Mouse (Mus musculus): ENCODE results near the gene Cacnb4. TPM values are rescaled to one million over a fixed set of nuclear protein-coding genes. Genes with fewer than 3 reads are reported as not detected.

Cacnb4 gene
- total and polyA plus RNA-seq, 3 experiments = not detected

- H3K4me1 ChIP-seq (ENCODE audit: control insufficient read depth in 1 of 2, insufficient read depth in 2 of 2, low read length in 2 of 2) = 0 out of 4 replicates have a peak, but pooled peaks cover 0 to 4% of the 10 kb centered on the region in 2 experiments
- no peaks in the 10 kb centered on the region for H3K79me2 ChIP-seq (ENCODE audit: control insufficient read depth, insufficient read depth, low read length, poor library complexity)
- 0 out of 4 replicates have a peak overlapping the region, but pooled peaks of 1 of the 2 experiments have one; percentile 12 for H3K4me3 ChIP-seq (ENCODE audit: control insufficient read depth in 1 of 2, insufficient read depth in 1 of 2, low read depth in 2 of 2, low read length in 2 of 2)
- peak; percentile 84 for DNase-seq (ENCODE audit: low read depth, low spot score)
- TF ChIP-seq SMC3 (IDR thresholded peaks at IDR 0.05; ENCODE audit: low read depth, low read length) (peak; percentile 88), RAD21 (IDR thresholded peaks at IDR 0.05; ENCODE audit: low read depth, low read length) (peak; percentile 77), ELF1 (IDR thresholded peaks at IDR 0.05; ENCODE audit: low read depth, low read length) (0 out of 2 replicates have a peak, but pooled peaks have one; percentile 26), EP300 (IDR thresholded peaks at IDR 0.05; ENCODE audit: low read depth in 1 of 2, low read length in 2 of 2) (no peak), MXI1 (IDR thresholded peaks at IDR 0.05; ENCODE audit: low read depth, low read length) (no peak), KAT2A (conservative IDR thresholded peaks at IDR 0.05; ENCODE audit: low read depth, low read length) (no peak), SIN3A (IDR thresholded peaks at IDR 0.05; ENCODE audit: low read length) (peak; percentile 34; the same call in 1 of the 2 replicates), ZC3H11A (IDR thresholded peaks at IDR 0.05; ENCODE audit: low read depth, low read length) (peak; percentile 77), CTCF (IDR thresholded peaks at IDR 0.05 in 2 of 3, conservative IDR thresholded peaks at IDR 0.05 in 1 of 3; ENCODE audit: control insufficient read depth in 1 of 3, insufficient read depth in 1 of 3, low read depth in 2 of 3, low read length in 3 of 3, poor library complexity in 1 of 3, severe bottlenecking in 1 of 3) (peak; percentile 54 to 87 (median 77)), ZKSCAN1 (IDR thresholded peaks at IDR 0.05; ENCODE audit: low read depth, low read length) (no peak)
- H3K9ac ChIP-seq (ENCODE audit: control insufficient read depth, low read depth, low read length, poor library complexity, severe bottlenecking) = peak overlapping the region; percentile 33; the same call in 1 of the 2 replicates
- no peaks in the 10 kb centered on the region for H3K9me3 ChIP-seq (replicated peaks; ENCODE audit: insufficient read depth, low read length)
- no peaks in the 10 kb centered on the region for H3K36me3 ChIP-seq (ENCODE audit: control insufficient read depth in 1 of 2, insufficient read depth in 2 of 2, low read length in 2 of 2)
- H3K27me3 ChIP-seq (ENCODE audit: control insufficient read depth in 1 of 2, insufficient read depth in 2 of 2, low read length in 2 of 2) = no peaks in the 10 kb centered on the region
- H3K27ac ChIP-seq (ENCODE audit: control insufficient read depth, low read depth, low read length) = no peak overlapping the region
Measured at GRCm38 (mm10) chr2:52590970-52591347, 85.7 kb downstream of the Cacnb4 start.

DNA sequence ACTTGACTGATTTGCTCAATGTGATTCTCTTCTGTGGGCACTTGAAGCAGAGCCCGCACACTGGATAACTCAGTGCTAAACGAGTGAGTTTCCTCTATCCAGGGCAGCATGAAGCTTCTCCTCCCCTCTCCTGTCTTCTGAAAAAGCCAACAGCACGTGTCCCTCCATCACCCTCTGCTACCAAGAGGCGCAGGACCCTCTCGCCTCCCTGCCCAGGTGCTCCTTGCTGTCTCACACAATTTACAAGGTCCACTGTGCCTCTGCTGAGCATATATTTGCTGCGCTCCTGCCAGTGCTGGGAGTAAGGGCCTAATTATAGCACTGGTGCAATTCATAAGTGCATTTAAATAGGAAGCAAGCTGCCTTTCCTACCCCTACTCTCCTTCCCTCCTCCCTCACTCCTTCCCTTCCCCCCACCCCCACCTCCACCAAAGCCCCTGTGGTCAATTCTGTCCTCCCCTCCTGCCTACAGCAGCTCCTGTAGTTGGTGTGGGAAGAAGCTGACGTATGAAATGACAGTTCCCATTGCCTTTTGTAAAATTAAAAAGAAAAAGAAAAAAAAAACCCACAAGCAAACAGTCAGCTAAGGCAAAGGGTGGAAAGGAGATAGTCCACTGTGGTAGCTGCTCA is 86.2 kb downstream of the Cacnb4 start:
- peak overlapping the region; percentile 33; the same call in 1 of the 2 replicates for H3K9ac ChIP-seq (ENCODE audit: control insufficient read depth, low read depth, low read length, poor library complexity, severe bottlenecking)
- H3K4me3 ChIP-seq (ENCODE audit: control insufficient read depth in 1 of 2, insufficient read depth in 1 of 2, low read depth in 2 of 2, low read length in 2 of 2) = 0 out of 4 replicates have a peak overlapping the region, but pooled peaks of 1 of the 2 experiments have one; percentile 12
- H3K27ac ChIP-seq (ENCODE audit: control insufficient read depth, low read depth, low read length) = no peak overlapping the region
- TF ChIP-seq MYC (IDR thresholded peaks at IDR 0.05; ENCODE audit: low read depth, low read length) (no peak), ZMIZ1 (IDR thresholded peaks at IDR 0.05; ENCODE audit: low read depth, low read length) (no peak), MAFK (IDR thresholded peaks at IDR 0.05; ENCODE audit: borderline replicate concordance, low read depth, low read length) (no peak)
- H3K4me1 ChIP-seq (ENCODE audit: control insufficient read depth in 1 of 2, insufficient read depth in 2 of 2, low read length in 2 of 2) = 0 out of 4 replicates have a peak, but pooled peaks cover 0 to 4% of the 10 kb centered on the region in 2 experiments
- H3K79me2 ChIP-seq (ENCODE audit: control insufficient read depth, insufficient read depth, low read length, poor library complexity) = no peaks in the 10 kb centered on the region
- DNase-seq (ENCODE audit: low read depth, low spot score) = no peak
- H3K27me3 ChIP-seq (ENCODE audit: control insufficient read depth in 1 of 2, insufficient read depth in 2 of 2, low read length in 2 of 2) = no peaks in the 10 kb centered on the region
- no peaks in the 10 kb centered on the region for H3K9me3 ChIP-seq (replicated peaks; ENCODE audit: insufficient read depth, low read length)
- no peaks in the 10 kb centered on the region for H3K36me3 ChIP-seq (ENCODE audit: control insufficient read depth in 1 of 2, insufficient read depth in 2 of 2, low read length in 2 of 2)

DNA sequence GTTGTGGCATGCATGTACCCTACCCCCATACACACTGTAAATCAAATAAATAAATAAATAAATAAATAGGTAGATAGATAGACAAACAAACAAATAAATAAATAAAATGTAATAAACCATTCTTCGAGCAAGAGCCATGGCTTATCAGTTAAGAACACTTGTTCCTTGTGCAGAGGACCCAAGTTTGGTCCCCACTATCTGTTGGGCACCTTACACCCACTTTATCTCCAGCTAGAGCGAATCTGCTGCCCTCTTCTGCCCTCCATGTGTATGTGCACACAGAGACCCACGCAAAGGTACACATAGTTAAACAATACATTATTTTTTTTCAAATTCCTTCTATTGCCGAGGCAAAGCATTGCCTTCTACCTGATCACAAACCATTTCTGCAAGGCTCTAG is 87.1 kb downstream of the Cacnb4 start:
- H3K4me1 ChIP-seq (ENCODE audit: control insufficient read depth in 1 of 2, insufficient read depth in 2 of 2, low read length in 2 of 2) = 0 out of 4 replicates have a peak, but pooled peaks cover 0 to 4% of the 10 kb centered on the region in 2 experiments
- H3K9ac ChIP-seq (ENCODE audit: control insufficient read depth, low read depth, low read length, poor library complexity, severe bottlenecking) = no peak overlapping the region
- 0 out of 2 replicates have a peak, but pooled peaks have one; percentile 19 for TF ChIP-seq BHLHE40 (IDR thresholded peaks at IDR 0.05; ENCODE audit: borderline replicate concordance, low read depth, low read length)
- TF ChIP-seq CTCF (IDR thresholded peaks at IDR 0.05 in 2 of 3, conservative IDR thresholded peaks at IDR 0.05 in 1 of 3; ENCODE audit: control insufficient read depth in 1 of 3, insufficient read depth in 1 of 3, low read depth in 2 of 3, low read length in 3 of 3, poor library complexity in 1 of 3, severe bottlenecking in 1 of 3) = peak; percentile 43 to 49 (median 45)
- TF ChIP-seq RAD21 (IDR thresholded peaks at IDR 0.05; ENCODE audit: low read depth, low read length) = peak; percentile 41
- no peak for TF ChIP-seq E2F4 (IDR thresholded peaks at IDR 0.05; ENCODE audit: borderline replicate concordance, low read depth, low read length)
- TF ChIP-seq MAZ (IDR thresholded peaks at IDR 0.05; ENCODE audit: low read depth, low read length) = no peak
- TF ChIP-seq GATA1 (IDR thresholded peaks at IDR 0.05; ENCODE audit: low read depth, low read length) = peak; percentile 71
- 0 out of 2 replicates have a peak, but pooled peaks have one; percentile 29 for TF ChIP-seq ETS1 (IDR thresholded peaks at IDR 0.05; ENCODE audit: low read depth, low read length)
- TF ChIP-seq GABPA (IDR thresholded peaks at IDR 0.05; ENCODE audit: low read depth, low read length) = no peak
- peak; percentile 24; the same call in 1 of the 2 replicates for TF ChIP-seq ZC3H11A (IDR thresholded peaks at IDR 0.05; ENCODE audit: low read depth, low read length)
- TF ChIP-seq TAL1 (IDR thresholded peaks at IDR 0.05; ENCODE audit: low read length) = peak; percentile 48
- no peak for TF ChIP-seq UBTF (IDR thresholded peaks at IDR 0.05; ENCODE audit: borderline replicate concordance, insufficient read depth, low read depth, low read length)
- TF ChIP-seq EP300 (IDR thresholded peaks at IDR 0.05; ENCODE audit: low read depth in 1 of 2, low read length in 2 of 2) = peak in 1 of 2 experiments; percentile 48; a peak in 2 of 4 replicates
- TF ChIP-seq TCF12 (IDR thresholded peaks at IDR 0.05; ENCODE audit: low read depth, low read length) = peak; percentile 75; the same call in 1 of the 2 replicates
- TF ChIP-seq SMC3 (IDR thresholded peaks at IDR 0.05; ENCODE audit: low read depth, low read length) = peak; percentile 50
- DNase-seq (ENCODE audit: low read depth, low spot score) = peak; percentile 60
- no peaks in the 10 kb centered on the region; a peak in 1 of 4 replicates for H3K36me3 ChIP-seq (ENCODE audit: control insufficient read depth in 1 of 2, insufficient read depth in 2 of 2, low read length in 2 of 2)
- H3K9me3 ChIP-seq (replicated peaks; ENCODE audit: insufficient read depth, low read length) = no peaks in the 10 kb centered on the region
- H3K27ac ChIP-seq (ENCODE audit: control insufficient read depth, low read depth, low read length) = no peak overlapping the region
- H3K27me3 ChIP-seq (ENCODE audit: control insufficient read depth in 1 of 2, insufficient read depth in 2 of 2, low read length in 2 of 2) = no peaks in the 10 kb centered on the region
- H3K79me2 ChIP-seq (ENCODE audit: control insufficient read depth, insufficient read depth, low read length, poor library complexity) = no peaks in the 10 kb centered on the region
- no peak overlapping the region for H3K4me3 ChIP-seq (ENCODE audit: control insufficient read depth in 1 of 2, insufficient read depth in 1 of 2, low read depth in 2 of 2, low read length in 2 of 2)

Measured in MEL (cell line).